Mouse (Mus musculus): ENCODE measurements around the gene Cav2.

- TF ChIP-seq CTCF (IDR thresholded peaks at IDR 0.05; ENCODE audit: low read depth, low read length) = no peak
- TF ChIP-seq EP300 (IDR thresholded peaks at IDR 0.05; ENCODE audit: insufficient read depth, low read depth, low read length) = no peak
Observed at GRCm38 (mm10) chr6:17308661-17309060, 27.7 kb downstream of the Cav2 start.
